Mouse (Mus musculus): ENCODE data around the gene Hist1h3g. TPM values are rescaled to one million over a fixed set of nuclear protein-coding genes. Genes with fewer than 3 reads are reported as not detected.
A peak's percentile ranks its signal among the peaks of the same experiment; 100 is the strongest.

Hist1h3g gene
- total RNA-seq, 2 experiments from 2014 or later, result 2.0 to 3.9 TPM

DNA sequence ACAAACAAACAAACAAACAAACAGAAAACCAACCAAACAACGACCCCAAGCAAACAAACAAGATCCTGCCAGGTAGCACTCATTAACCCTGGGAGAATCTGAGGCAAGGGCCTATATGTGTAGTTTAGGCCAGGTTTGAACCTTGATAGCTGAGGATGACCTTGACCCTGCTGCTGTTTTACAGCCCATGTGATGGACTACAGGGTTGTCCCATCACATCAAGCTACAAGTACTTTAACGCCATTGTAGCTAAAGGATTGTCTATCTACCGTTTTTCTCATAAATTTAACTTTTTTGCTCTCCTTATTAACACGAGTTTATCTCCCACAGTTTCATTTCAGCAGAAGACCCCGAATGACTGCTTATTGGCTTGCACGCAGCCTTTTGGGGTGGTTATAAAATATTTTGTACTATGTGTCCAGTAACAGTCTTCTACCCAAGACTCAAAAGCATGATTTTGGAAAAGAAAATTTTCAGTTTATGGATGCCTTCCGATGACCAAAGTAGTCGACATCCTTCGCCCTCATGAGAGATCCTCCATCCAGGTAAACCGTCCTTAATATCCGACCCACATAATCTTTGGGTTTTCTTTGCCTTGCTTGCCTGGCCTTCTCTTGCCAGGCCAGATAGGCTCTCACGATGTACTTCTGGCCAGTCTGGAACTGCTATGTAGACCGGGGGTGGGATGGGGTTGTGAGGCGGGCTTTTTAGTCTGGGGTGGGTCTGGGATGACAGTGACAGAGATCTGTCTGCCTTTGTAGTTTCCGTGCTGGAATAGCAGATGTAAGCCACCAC lies 19.2 kb upstream of the Hist1h3g start:
- DNase-seq, result no peak

DNA sequence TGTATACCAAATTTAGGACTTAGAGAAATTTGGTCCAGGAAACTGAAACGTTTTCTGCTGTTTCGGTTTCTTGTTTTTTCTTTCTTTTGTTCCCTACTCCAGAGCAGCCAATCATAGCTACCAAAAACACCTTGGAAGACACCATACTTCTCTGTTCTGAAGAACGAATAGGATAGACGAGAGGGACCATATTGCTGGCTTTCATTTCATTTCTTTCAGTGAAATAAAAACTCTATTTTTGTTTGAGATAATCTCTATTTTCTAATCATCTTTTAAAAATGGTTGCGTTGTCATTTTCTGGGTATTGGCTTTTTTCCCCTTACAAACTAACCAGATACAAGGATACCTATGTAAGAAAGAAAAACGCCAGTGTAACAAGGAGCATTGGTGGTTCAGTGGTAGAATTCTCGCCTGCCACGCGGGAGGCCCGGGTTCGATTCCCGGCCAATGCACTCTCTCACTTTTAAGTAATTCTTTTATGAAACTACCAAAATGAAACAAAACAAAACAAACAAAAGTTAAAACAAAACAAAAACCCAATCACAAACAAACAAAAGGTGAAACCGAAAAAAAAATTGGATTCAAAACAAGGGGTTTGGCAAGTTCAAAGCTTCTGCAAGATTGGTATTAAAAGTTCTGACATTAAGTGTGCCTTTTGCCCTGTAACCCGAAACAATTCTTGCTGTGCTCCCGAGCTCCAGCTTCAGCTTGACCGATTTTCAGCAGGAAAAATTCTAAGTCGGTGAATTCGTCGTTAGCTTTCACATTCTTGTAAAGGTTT lies 18.2 kb upstream of the Hist1h3g start:
- DNase-seq, result peak; percentile 46

DNA sequence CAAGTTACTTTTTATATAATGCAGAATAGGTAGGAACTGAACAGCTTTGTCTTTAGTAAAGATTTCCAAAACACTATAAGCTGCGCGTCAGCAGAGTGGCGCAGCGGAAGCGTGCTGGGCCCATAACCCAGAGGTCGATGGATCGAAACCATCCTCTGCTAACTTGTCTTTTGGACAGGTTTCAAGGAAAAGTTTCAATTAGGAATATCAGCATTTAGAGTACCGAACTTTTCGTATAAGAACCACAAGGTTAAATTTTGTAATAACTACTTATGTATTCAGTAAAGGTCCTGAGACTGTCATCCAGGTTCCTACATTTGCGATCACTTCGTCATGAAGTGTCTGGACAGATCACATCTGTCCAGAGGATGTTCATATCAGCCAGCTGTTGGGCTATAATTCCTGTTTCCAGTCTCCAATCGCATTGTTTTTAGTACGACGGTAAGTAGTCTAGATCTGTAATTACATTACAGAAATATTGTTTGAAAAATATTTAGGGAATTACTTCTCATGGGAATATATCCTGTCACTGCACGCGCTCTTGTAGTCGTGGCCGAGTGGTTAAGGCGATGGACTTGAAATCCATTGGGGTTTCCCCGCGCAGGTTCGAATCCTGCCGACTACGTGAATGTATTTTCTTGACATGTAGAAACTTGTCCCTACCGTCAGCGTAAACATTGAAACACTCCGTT lies 17.5 kb upstream of the Hist1h3g start:
- DNase-seq, result peak; percentile 58

DNA sequence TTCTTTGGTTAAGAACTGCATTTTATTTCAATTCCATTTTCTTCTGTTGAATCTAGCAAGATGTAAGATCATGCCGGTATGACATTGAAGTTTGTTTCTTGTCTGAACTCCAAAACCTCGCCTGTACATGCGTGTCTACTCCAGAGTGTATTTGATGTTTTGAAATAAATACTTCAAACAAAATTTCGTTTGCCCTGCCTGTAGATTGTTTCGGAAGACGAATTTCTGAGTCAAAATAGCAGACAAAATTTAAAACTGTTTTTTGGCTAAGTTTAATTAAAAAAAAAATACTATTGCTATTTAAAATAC lies 17.0 kb upstream of the Hist1h3g start:
- DNase-seq, result no peak

DNA sequence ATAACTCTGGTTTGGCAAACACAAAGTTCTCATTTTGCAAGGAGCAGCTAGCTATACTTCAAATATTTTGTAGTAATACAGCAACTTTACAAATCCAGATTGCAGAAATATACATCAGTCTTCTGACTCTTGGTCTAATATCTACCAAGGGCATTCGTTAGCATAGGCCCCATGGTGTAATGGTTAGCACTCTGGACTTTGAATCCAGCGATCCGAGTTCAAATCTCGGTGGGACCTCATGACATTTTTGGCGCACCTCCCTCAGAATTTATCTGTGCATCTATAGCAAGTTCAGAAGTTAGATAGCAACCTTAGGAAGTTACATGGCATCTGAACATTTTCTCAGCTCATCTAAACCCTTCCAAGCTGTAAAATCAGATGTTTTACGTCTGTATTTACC lies 16.3 kb upstream of the Hist1h3g start:
- peak; percentile 57 for DNase-seq

DNA sequence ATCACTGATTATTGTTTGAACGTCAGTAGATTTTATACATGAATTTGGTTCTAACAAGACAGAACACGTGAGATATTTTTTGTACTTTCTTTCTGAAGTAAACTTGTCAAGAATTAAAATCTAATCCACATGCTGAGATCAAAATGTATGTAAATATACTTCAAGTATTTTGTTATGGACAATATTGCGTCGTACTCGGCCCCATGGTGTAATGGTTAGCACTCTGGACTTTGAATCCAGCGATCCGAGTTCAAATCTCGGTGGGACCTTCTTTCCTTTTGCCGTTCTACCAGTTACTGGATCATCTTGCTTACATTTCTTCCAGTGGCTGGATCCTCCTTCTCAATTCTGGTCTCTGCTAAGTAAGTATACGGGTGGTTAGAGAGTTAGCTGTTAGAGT lies 15.8 kb upstream of the Hist1h3g start:
- DNase-seq, result peak; percentile 48

DNA sequence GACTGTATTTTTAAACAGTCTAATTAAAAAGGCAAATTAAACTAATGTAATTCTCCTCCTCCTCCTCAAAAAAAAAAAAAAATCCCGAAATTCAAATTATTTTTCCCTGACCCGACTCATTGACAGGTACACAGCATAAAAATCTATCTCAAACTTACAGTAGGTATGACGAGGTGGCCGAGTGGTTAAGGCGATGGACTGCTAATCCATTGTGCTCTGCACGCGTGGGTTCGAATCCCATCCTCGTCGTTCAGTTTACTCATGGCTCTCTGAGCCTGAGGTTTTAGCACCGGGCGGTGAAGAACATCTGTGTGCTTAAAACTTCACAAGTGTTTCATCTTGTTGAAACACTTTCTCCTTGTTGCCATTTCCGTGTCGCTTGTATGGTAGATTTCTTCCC lies 13.5 kb upstream of the Hist1h3g start:
- peak; percentile 66 for DNase-seq

DNA sequence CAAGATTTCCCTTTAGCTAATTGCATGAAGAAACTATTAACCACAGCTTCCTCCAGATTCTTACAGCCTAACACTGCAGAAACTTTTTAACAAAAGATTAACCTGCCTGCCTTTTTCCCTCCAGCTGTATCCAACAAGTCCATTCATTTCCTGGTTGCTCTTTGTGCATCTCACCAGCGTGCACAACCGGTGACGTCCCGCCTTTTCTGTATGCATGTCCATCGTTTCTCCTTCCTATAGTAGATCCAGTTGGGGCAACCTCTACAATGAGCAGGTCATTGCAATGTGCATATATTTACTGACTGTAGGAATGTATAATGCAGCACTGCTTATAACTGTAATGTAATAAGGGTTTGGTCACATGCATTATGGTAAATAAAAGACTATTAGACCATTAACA lies 11.2 kb upstream of the Hist1h3g start:
- DNase-seq, result no peak

DNA sequence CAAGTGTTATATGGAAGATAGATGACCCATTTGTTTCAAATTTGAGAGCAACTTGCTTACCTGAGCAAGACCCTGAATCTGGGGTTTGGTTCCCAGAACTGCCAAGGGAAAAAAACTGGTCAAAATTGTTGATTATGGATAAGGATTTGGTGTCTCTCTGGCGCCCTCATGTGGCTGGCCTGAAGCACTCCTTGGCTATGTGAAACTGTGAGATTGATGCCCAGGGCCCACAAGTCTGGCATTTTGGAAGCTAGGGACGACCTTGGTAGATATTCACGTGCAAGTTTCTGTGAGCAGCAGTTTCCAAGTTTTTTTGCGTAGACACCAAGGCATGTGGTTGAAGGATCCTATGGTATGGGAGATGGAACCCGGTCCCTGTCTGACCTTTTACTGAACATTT lies 10.6 kb upstream of the Hist1h3g start:
- DNase-seq, result peak; percentile 38

DNA sequence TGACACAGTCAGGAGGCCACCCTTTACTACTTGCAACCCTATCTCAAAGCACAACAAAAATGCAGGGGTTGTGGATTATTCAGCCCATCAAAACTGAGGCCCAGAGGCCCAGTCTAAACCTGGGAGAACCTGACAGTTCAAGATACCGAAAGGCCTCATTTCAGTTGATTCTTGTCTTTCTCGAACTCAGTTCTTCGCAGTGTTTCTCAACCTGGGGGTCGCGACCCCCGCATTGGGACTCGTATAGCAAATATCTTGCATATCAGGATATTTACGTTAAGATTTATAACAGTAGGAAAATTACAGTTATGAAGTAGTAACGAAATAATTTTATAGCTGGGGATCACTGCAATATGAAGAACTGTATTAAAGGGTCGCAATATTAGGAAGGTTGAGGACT lies 9.3 kb upstream of the Hist1h3g start:
- no peak for DNase-seq

DNA sequence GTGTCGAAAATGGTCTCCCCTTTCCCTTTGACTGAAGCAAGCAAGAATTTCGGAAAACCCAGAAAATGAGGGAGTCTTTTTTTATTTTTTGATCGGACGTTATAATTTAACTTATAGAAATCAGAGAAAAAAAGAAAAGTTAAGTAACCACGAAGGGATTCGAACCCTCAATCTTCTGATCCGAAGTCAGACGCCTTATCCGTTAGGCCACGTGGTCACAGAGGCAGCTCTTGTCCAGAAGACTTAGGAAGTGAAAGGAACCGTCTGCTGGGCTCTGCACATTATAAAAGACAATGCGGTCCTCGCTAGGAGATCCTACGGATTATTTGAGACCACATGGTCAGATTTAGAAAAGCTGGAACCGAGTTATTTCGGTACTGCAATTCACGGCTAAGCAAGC lies 8.9 kb upstream of the Hist1h3g start:
- DNase-seq, result peak; percentile 70

DNA sequence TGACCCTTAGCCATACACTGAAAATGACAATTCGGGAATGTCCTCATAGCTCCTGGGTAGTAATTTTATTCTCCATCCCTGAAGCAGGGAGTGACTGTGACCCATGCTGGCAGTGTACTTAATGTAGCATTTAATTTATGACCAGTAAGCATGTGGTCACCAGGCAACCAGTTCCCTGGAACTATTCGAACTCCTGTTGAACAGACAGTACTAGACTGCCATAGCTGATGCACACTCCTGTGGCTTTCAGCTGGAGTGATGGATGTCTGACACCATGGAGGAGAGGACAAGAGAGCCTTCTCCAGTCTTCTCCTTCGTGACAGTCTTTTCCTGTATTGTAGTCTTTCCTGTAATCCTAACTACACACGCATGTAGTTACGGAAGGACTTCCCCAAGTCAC lies 6.2 kb upstream of the Hist1h3g start:
- DNase-seq, result no peak

DNA sequence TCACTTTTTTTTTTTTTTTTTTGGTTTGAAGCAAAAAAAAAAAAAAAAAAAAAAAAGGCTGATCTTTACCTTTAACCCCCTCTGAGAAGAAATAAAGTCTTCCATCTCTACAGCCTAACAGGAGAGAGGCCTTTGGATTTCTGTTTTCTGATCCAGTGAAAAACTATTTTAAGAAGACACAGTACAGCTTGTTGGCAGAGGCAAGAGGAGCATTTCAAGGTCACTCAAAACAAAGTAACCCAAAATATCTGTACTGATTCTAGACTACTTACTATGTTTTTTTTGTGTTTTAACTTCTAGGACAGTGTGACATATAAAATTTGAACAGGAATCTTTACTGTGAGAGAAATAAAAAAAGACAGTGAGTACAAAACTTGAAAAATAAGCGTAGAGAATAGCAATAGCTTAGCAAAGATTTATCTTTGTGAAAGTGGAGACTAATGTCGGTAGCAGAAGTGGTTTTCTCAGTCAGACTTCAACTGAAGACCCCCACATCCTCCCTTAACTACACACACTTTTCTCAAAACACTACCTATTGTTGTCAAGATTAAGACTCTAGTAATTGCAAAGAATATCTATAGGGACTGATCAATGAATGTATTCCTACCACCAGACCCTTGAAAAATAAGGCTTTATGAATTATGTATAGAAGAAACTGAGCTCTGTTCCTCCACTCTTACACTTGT lies 5.6 kb upstream of the Hist1h3g start:
- DNase-seq, result no peak

DNA sequence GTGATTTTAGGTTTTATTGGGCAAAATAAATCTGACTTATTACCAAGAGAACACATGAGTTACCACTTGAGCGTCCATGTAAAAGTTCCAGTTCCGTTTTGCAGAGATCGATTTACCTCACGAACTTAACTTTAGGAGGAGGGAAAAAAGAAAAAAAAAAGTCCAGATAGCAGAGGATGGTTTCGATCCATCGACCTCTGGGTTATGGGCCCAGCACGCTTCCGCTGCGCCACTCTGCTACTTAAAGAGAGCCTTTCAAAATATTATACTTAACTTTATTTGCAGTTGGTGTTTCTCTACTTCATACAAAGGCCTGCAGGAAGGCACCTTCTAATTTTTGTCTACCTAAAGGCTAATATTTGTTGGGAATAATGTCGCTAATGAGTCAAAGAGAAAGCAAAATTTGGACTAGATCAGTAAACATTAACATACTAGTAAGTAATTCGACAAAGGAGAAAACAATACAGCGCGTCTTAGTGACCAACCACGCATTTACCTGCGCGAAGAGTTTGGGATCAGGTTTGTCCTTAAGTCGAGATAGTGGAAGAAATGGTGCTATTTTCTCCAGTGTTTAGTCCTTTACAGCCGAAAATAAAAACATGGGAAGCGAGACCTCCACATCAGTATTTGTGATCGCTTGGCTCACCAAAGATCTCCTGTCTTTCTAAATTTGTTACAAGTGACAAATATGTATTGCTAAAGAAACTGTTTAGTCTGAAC lies 4.9 kb upstream of the Hist1h3g start:
- peak; percentile 55 for DNase-seq

DNA sequence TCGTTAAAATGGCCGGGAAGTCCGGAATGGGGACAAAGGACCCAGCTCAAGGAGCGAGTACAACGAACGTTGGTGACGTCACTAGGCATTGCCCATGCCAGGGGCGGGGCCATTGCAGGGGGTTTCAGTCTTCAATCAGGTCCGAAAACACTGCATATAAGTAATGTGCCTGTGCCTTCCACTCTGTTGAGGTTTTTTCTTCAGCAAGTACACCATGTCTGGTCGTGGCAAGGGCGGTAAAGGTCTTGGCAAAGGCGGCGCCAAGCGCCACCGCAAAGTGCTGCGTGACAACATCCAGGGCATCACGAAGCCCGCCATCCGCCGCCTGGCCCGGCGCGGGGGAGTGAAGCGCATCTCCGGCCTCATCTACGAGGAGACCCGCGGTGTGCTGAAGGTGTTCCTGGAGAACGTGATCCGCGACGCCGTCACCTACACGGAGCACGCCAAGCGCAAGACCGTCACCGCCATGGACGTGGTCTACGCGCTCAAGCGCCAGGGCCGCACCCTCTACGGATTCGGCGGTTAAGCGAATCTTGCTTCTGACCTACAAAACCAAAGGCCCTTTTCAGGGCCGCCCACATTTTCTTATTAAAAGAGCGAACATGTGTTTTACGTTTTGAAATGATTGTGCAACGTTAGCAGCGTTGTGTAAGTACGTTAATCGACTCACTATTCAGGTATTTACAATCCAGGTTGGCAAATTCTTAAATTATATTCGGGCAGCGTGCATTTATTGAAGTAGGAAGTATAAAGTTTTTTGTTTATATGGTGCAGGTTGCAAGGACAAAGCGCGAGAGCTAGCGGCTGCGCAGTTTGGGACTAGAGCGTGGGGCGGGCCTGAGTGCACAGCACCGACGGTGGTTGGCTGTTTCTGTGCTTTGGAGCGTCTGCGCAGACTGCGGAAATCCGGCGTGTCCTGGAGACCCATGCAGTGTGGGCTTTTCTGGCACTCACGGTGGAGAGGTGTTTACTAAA lies 4.0 kb upstream of the Hist1h3g start, which contains the start of gene Hist1h4h:
TSS of gene Hist1h4h (plus strand) at position 150 of the 975 bp plus-strand sequence.
- DNase-seq, result peak; percentile 93

DNA sequence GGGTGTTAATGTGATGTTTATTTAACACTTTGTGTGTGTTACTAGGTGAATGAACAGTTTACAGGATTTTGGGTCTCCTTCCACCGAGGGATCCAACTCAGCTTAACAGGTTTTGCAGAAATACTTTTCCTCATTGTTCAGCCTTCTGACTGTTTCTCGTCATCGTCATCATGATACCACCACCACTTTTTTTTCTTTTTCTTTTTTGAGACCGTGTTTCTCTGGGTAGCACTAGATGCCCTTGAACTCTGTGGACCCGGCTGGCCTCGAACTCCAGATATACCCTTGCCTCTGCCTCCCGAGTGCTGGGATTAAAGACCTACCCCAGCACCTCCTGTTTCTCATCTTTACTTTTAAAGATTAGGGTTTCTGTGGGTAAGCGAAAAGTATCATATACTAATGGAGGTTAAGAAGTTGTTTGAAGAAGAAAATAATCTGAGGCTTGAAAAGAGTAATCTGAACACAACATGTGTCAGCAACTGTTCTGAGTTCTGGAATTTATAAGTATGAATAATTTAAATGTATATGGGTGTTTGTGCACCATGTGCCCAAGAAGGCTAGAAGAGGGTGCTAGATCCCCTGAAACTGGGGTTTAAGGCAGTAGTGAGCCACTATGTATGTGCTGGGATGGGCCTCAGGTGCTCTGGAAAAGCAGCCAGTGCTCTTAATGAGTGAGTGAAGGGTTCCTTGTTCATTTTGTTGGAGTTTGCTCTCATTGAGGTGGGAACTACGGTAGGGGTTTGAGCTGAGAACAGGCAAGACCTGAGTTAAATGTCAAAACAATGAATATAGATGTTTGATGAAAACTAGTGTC lies 2.8 kb upstream of the Hist1h3g start:
- no peak for DNase-seq

DNA sequence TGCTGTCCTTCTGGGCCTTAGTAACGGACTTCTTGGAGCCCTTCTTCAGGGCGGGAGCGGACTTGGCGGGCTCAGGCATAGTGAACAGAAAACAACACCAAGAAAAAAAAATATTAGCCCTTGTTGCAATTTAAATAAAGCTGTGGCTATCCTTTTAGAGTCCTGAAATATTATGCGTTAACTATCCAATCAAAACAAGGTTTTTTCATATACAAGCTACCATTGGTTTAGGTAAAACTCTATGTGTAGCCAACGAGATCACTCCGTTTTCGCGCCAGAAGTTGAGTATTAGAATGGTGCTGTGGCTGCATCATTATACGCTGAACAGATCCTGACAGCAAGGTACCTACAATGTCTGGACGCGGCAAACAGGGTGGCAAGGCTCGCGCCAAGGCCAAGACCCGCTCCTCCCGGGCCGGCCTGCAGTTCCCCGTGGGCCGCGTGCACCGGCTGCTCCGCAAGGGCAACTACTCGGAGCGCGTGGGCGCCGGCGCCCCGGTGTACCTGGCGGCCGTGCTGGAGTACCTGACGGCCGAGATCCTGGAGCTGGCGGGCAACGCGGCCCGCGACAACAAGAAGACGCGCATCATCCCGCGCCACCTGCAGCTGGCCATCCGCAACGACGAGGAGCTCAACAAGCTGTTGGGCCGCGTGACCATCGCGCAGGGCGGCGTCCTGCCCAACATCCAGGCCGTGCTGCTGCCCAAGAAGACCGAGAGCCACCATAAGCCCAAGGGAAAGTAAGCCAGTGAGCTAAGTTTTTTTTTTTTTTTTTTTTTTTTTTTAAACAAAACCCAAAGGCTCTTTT lies 1.5 kb upstream of the Hist1h3g start, which contains the start of gene Hist1h2af:
TSS of gene Hist1h2af (plus strand) at position 347 of the 808 bp plus-strand sequence.
- peak; percentile 43 for DNase-seq

DNA sequence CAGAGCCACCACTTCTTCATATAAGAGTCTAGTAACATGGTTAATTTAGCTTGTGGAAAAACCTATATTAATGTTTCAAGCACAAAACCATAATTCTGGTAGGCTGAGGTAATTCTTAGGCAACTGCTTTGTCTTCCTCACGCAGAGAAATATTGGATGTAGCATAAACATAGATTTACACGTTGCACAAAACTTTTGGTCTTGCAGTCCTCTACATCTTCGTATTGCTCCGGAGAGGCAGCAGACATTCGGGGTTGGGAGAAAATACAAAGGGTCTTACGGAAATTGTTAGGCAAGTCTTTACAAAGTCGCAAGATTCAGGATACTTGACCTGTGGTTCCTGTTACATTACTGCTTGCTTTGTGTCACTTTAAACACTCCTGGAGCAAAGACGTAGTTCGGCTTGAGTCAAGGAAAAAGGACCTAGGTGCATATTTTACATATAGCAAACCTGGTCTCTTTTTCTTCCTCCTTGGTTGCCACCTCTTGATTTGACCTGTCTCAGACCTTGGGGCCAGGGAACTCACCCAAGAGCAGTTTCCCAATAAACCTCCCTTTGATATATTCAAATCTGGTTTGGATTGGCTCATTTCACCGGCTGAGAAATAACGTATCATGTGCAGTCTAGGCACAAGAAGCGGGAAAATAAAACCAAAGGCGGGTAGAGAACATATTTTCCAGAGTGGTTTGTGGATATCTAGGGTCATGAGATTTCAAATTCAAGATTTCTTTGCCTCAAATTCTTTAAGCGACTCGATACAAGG lies 672 bp upstream of the Hist1h3g start:
- DNase-seq, result no peak

Data from gastrocnemius, postnatal 25 days (tissue).